Mouse (Mus musculus) ES-E14 (cell line): ENCODE measurements around the gene 4930524B15Rik.

ENCODE experiments used
- MAFK ChIP-seq: IDR thresholded peaks from 2 replicates; pipeline ENCODE4 v1.6.1; 2014; ENCODE audit warnings: mild to moderate bottlenecking, low read depth, low read length, inconsistent platforms; ENCODE audit not compliant: insufficient read depth
- ZC3H11A ChIP-seq: IDR thresholded peaks from 2 replicates; pipeline ENCODE4 v1.6.1; 2012; ENCODE audit warnings: low read depth, mild to moderate bottlenecking, inconsistent platforms, low read length, borderline replicate concordance

DNA sequence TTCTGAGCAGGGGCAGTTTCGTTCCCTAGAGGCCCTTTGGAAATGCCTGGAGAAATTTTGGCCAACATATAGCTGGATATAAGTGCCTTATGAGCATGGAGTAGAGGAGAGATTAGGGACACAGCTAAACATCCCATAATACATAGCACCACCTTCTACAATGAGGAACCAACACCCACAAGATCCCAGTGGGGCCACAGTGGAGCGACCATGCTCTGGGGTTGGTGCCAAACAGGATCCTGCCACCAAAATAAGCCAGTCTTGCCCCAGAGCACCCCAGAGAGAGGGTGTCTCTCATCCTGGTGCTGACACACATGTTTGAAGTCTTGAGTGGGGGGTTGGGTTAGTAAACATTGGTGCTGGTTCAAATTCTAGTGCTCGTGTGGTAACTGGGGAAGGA is 63.2 kb downstream of the 4930524B15Rik start:
- TF ChIP-seq ZC3H11A (no peak), MAFK (no peak)
